Mouse (Mus musculus): ENCODE results near the gene Adgrv1. TPM values are rescaled to one million over a fixed set of nuclear protein-coding genes. Genes with fewer than 3 reads are reported as not detected.

Adgrv1 gene
- total RNA-seq, 2 experiments from 2014 or later = 1.5 to 1.9 TPM

DNA sequence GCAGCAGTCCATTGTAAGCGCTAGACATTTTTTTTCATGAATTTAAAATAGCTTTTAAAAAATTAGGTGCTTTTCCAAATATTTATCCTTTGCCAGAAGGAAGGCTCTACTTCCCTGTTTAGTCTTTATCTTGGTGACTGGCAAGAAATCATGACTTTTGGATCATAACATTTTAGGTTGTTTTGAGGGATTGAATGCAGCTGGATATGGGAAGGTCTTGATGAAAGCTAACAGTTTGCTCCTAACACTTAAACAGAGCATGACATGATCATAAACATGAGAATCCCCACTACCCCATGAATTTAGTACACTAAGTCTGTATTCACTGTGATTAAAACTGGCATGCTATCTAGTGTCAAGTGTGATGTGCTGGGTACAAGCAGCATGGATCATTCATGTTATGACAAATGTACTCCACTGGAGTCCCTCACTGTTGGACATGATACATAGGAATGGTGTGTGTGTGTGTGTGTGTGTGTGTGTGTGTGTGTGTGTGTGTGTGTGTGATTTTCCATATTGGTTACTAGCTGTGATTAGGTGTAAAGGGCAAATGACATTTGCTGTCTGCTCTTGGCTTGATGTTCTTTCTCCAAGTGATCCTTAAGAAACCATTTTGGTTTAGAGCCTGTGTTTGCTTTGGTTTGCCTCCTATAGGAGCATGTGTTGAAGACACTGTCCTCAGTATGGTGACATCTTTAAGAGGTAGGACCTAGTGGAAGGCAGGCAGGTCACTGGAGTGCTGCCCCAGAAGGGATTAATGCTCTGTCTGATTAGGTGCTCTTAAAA lies 542.7 kb downstream of the Adgrv1 start:
- no peak for DNase-seq (ENCODE audit: low spot score in 2 of 2)

DNA sequence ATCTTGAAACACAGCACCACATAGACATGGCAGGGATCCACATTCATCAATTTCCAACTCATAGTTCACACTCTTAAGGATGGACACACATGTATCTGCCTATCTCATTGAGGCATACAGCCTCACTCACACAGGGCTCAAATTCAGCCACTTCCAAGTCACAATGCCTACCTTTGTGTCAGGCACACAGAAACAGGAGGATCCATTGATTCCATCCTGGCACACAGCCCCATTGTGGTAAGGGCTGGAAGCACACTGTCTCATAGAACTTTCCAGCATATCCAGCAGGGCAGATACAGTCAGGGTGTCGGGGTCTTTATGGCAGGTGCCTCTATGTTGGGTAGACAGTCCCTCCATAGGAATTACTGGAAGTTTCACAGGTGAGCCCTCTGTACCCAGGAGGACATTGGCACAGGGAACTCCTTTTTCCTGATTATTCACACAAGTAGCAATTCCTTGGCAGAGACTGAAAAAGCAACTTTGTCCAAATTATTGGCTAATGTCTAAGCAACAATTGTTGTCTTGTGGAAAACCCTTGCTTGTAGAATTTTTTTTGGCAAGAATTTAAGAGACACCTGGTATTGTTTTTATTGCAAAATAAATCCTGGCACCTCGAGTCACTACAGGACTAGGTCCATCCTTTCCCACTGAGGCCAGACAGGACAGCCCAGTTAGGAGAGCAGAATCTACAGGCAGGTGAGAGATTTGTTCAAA lies 545.8 kb downstream of the Adgrv1 start:
- DNase-seq (ENCODE audit: low spot score in 2 of 2) = no peak

DNA sequence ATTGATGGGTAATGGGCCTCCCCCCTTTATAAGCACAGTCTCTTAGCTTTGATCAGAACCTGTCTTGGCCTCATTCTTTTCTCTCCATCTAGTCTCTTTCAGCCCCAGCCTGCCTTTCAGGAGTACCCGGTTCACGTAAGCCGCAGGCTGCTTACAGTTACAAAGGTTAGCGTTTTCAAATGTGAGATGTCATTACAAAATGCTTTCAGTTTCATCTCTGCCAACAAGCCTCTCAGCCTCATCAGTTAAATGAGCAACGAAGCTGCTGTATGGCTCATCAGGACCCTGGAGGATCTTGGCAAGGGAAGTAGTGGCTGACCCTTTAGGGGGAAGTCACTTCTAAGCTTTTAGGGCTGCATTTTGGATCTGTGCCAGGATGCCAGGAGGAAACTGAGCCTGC lies 560.7 kb downstream of the Adgrv1 start:
- no peak for DNase-seq (ENCODE audit: low spot score in 2 of 2)

DNA sequence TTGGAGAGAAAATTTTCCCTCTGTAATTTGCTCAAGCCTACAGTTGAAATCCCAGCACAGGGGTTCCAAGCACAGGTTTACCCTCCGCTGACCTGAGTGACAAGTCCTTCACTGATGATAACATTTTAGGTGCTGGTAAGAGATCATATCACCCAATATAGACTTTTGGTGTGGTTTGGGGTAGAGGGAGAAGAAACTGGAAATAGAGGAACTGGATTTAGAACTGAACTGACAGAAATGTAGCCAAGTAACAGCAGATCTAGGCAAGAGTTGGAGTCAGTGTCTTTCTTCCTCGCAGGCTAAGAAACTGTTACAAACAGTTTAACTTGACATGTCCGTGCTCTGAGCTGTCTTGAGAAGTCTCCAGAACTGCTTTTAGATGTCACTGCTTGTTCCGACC lies 581.5 kb downstream of the Adgrv1 start:
- DNase-seq (ENCODE audit: low spot score in 2 of 2) = no peak

DNA sequence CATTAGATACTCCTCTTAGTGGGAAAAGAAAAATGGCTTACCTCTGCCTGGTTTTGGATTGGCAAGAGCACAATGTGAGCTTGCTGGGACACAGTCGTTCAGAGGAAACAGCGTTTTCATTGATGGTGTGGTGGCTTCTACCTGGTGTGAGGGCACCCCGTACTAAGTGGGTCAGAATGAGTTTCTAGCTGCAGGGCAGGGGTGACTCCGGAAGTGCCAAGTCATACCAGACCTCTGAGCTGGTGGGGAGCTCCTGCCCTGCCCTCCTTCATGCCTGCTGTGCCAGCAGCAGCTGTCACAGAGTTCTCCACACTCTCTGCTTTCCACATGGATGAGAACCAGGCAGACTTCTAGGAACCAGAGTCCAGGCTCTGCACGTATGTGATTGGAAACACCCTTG lies 582.0 kb downstream of the Adgrv1 start:
- DNase-seq (ENCODE audit: low spot score in 2 of 2) = no peak

DNA sequence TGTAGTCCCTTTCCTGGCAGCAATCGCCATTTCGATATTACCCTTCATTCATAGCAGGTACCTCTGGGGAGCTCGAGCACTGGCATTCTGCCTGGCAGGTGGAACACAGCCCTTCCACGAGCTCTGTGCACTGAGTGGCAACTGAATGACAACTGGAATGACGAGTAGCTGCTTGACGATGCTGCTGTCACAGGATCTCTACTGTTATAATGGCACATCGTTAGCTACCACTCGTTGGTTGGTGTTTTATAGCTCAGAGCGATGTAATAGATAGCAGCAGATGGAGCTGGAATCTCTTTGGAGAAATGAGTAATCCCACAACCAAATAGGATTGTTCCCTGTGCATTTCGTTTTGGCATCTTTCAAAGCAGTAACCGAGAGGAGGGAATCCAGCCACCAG lies 587.6 kb downstream of the Adgrv1 start:
- no peak for DNase-seq (ENCODE audit: low spot score in 2 of 2)

Small RNA genes lying within 50 kb of the gene (microRNA-seq; reads per million reads assigned to microRNA genes)
- 0 reads per million in 2 experiments for gene Gm25241 (ENCODE audit: borderline number of aligned reads in 2 of 2)

Other genes starting within 250 kb of the Adgrv1 start
- 10 to 100 TPM; 15.5 to 22.1 TPM for gene Lysmd3, start 24.5 kb upstream of the Adgrv1 start, total RNA-seq (2021)
- gene Polr3g, start 77.9 kb upstream of the Adgrv1 start, total RNA-seq (2021) = 1 to 10 TPM; 4.5 to 5.8 TPM
- 1 to 10 TPM; 8.2 to 8.3 TPM for gene Mblac2, start 78.2 kb upstream of the Adgrv1 start, total RNA-seq (2021)
- 100 to 1,000 TPM in 1 of 2 experiments, 10 to 100 TPM in 1; 88.6 to 110 TPM for gene Cetn3, start 149.9 kb upstream of the Adgrv1 start, total RNA-seq (2021)

Data from adrenal gland, adult 18-20 months (tissue).